Mouse (Mus musculus): ENCODE measurements around the gene Rtn4rl1. TPM values are rescaled to one million over a fixed set of nuclear protein-coding genes. Genes with fewer than 3 reads are reported as not detected.
A peak's percentile ranks its signal among the peaks of the same experiment; 100 is the strongest.

Rtn4rl1 gene
- polyA plus RNA-seq, 1 experiment from 2014 or later = 16.5 TPM

DNA sequence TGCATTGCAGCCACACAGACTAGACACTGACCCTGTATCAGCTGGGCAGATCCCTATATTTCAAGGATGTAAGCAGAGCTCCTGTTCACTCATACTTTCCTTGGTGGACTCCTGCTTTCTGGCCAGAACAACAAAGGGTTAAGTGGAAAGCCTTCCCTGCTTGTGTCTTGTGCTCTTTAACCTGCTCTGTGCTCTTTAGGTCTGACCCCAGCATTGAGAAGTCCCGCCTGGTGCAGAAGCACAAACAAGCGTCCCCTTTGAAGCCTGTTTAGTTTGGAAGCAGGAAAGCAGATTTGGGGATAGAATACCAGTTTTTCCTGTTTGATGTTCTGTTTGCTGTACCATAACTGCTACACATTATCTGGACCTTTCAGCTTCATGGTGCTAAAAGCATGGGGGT, 35.7 kb upstream of the Rtn4rl1 start:
- Histone ChIP-seq H3K36me3 (peaks cover 54% of the 10 kb centered on the region), H3K4me1 (replicated peaks) (peaks cover 29% of the 10 kb centered on the region), H3K9ac (0 out of 2 replicates have a peak overlapping the region, but pooled peaks have one; percentile 3), H3K27me3 (peaks cover 7% of the 10 kb centered on the region), H3K4me3 (no peak overlapping the region), H3K9me3 (no peaks in the 10 kb centered on the region), H3K4me2 (no peak overlapping the region), H3K27ac (replicated peaks) (peak overlapping the region; percentile 29; the same call in 1 of the 2 replicates)
- ATAC-seq (ENCODE audit: low read depth) = no peak
- WGBS = 58% methylated on average over 2 of the region's 2 CpGs

DNA sequence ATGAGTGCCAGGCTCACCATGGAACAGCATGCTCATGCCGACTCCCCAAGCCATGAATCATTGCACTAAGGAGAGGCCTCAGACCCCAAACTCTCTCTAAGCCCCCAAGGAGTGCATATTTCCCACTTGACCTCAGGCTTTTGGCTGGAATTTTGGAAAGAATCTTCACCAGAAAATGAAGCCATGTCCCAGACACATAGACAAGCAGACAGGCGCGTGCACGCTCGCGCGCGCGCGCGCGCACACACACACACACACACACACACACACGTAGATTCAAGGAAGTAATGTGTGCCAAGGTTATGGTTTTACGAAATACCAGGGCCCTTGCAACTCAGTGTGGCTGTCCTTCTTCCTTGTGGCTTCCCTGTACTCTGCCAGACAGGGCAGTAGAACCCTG, 35.2 kb upstream of the Rtn4rl1 start:
- ATAC-seq (ENCODE audit: low read depth) = no peak
- H3K27me3 ChIP-seq = peaks cover 13% of the 10 kb centered on the region
- H3K4me1 ChIP-seq (replicated peaks) = peaks cover 29% of the 10 kb centered on the region
- H3K9me3 ChIP-seq = no peaks in the 10 kb centered on the region
- WGBS = 91% methylated on average over 14 of the region's 14 CpGs
- H3K9ac ChIP-seq = no peak overlapping the region
- no peak overlapping the region for H3K4me2 ChIP-seq
- H3K4me3 ChIP-seq = no peak overlapping the region
- 0 out of 2 replicates have a peak overlapping the region, but pooled peaks have one; percentile 29 for H3K27ac ChIP-seq (replicated peaks)
- H3K36me3 ChIP-seq = peaks cover 59% of the 10 kb centered on the region

- ATAC-seq (ENCODE audit: low read depth) = no peak
- Histone ChIP-seq H3K36me3 (peaks cover 66% of the 10 kb centered on the region), H3K27ac (replicated peaks) (no peak overlapping the region), H3K4me2 (no peak overlapping the region), H3K27me3 (peaks cover 24% of the 10 kb centered on the region), H3K4me1 (replicated peaks) (peaks cover 28% of the 10 kb centered on the region), H3K4me3 (no peak overlapping the region), H3K9ac (no peak overlapping the region), H3K9me3 (no peaks in the 10 kb centered on the region)
- WGBS = 55% methylated on average over 2 of the region's 2 CpGs
Measured at GRCm38 (mm10) chr11:75159564-75159963, 34.0 kb upstream of the Rtn4rl1 start.

DNA sequence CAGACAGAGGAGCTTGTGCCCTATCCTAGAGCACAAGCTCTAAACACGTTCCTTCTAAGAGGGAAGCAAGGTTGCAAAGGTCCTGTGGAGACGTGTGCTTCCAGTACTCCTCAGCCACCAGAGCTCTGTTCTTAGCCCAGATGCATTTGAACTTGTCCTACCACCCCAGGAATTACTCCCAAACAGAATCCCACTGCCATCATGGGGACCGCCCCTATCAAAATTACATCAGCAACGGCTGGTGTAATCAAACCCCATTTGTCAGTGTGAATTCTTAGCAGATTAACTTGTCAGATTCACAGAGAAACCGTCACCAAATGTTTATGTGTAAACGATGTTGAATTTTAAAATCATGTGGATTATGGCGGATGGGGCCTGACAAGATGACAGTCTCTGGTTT, 32.6 kb upstream of the Rtn4rl1 start:
- Histone ChIP-seq H3K27ac (replicated peaks) (no peak overlapping the region; the same call in 1 of the 2 replicates), H3K27me3 (peaks cover 38% of the 10 kb centered on the region), H3K9me3 (no peaks in the 10 kb centered on the region), H3K4me2 (no peak overlapping the region), H3K4me3 (no peak overlapping the region), H3K36me3 (peaks cover 66% of the 10 kb centered on the region), H3K9ac (no peak overlapping the region), H3K4me1 (replicated peaks) (peaks cover 37% of the 10 kb centered on the region)
- no peak for ATAC-seq (ENCODE audit: low read depth)
- WGBS = 86% methylated on average over 7 of the region's 7 CpGs

DNA sequence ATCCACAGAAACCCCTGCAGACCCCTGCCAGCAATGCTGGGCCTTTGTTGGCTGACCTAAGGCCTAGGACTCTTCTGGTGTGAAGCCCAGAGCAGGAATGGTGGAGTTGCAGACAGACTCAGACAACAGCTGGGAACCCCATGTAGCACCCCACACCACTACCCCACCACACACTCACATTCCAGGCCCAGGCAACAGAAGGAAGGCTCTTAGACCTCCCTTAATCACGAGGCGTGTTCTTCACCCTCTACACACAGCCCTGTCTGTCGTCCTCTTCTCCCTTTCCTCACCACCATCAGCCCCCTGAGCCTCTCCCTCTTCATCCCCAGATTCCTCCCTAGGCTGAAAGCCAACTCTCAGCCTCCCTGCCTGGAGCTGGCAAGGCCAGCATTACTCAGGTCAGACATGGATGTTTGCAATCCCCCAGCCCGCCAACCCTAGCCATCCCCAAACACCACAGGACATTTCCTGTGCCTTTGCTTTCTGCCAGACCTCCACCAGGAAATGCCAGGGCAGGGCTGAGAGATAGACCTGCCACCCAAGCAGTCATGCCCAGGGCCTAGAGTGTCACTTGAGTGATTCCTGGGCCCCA, 32.1 kb upstream of the Rtn4rl1 start:
- H3K9me3 ChIP-seq = no peaks in the 10 kb centered on the region
- H3K27me3 ChIP-seq = peaks cover 43% of the 10 kb centered on the region
- no peak overlapping the region for H3K4me3 ChIP-seq
- peaks cover 65% of the 10 kb centered on the region for H3K36me3 ChIP-seq
- no peak for ATAC-seq (ENCODE audit: low read depth)
- peaks cover 37% of the 10 kb centered on the region for H3K4me1 ChIP-seq (replicated peaks)
- WGBS = 76% methylated on average over 4 of the region's 4 CpGs
- H3K27ac ChIP-seq (replicated peaks) = 0 out of 2 replicates have a peak overlapping the region, but pooled peaks have one; percentile 5
- no peak overlapping the region for H3K9ac ChIP-seq
- no peak overlapping the region for H3K4me2 ChIP-seq

- Histone ChIP-seq H3K27me3 (peaks cover 55% of the 10 kb centered on the region), H3K4me3 (no peak overlapping the region), H3K36me3 (peaks cover 55% of the 10 kb centered on the region), H3K27ac (replicated peaks) (no peak overlapping the region), H3K9ac (no peak overlapping the region), H3K9me3 (no peaks in the 10 kb centered on the region), H3K4me1 (replicated peaks) (peaks cover 37% of the 10 kb centered on the region), H3K4me2 (no peak overlapping the region)
- WGBS = 92% methylated on average over 12 of the region's 12 CpGs
- ATAC-seq (ENCODE audit: low read depth) = no peak
Measured at GRCm38 (mm10) chr11:75162591-75163080, 30.9 kb upstream of the Rtn4rl1 start.

DNA sequence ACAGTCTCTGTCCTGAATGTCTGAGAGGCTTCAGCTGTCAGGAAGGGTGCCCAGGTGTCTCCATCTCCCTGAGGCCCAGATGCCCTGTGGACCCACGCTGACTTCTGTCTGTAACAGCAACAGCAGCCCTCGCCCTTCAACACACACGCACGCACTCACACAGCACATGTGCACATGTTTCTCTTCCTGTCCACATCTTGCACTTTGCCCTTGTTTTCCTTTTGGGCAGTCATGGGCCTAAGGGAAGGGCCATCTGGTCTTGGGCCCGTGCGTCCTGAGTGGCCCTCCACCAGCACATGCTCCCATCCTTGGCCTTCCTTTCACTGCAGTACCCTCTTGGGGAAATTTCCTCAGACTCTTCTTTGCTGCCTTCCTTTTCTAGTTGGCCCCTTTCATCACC, 30.2 kb upstream of the Rtn4rl1 start:
- Histone ChIP-seq H3K4me2 (no peak overlapping the region), H3K9ac (no peak overlapping the region), H3K4me3 (no peak overlapping the region), H3K36me3 (peaks cover 55% of the 10 kb centered on the region), H3K27me3 (peaks cover 62% of the 10 kb centered on the region), H3K27ac (replicated peaks) (no peak overlapping the region), H3K4me1 (replicated peaks) (peaks cover 43% of the 10 kb centered on the region), H3K9me3 (no peaks in the 10 kb centered on the region)
- no peak for ATAC-seq (ENCODE audit: low read depth)
- 82% methylated on average over 6 of the region's 6 CpGs for WGBS

GRCm38 (mm10) chr11:75164051-75164450, 29.5 kb upstream of the Rtn4rl1 start:
- Histone ChIP-seq H3K36me3 (peaks cover 51% of the 10 kb centered on the region), H3K4me1 (replicated peaks) (peaks cover 50% of the 10 kb centered on the region), H3K4me2 (no peak overlapping the region), H3K9ac (0 out of 2 replicates have a peak overlapping the region, but pooled peaks have one; percentile 49), H3K4me3 (no peak overlapping the region), H3K9me3 (no peaks in the 10 kb centered on the region), H3K27me3 (peaks cover 69% of the 10 kb centered on the region), H3K27ac (replicated peaks) (no peak overlapping the region)
- WGBS = 71% methylated on average over 2 of the region's 2 CpGs
- no peak for ATAC-seq (ENCODE audit: low read depth)

- H3K4me1 ChIP-seq (replicated peaks) = peaks cover 57% of the 10 kb centered on the region
- peak overlapping the region; percentile 50 for H3K4me3 ChIP-seq
- peak overlapping the region; percentile 91 for H3K4me2 ChIP-seq
- no peaks in the 10 kb centered on the region for H3K9me3 ChIP-seq
- peak overlapping the region; percentile 49 for H3K9ac ChIP-seq
- H3K36me3 ChIP-seq = peaks cover 44% of the 10 kb centered on the region
- ATAC-seq (ENCODE audit: low read depth) = no peak
- WGBS = 11% methylated on average over 15 of the region's 15 CpGs
- peaks cover 76% of the 10 kb centered on the region for H3K27me3 ChIP-seq
- H3K27ac ChIP-seq (replicated peaks) = no peak overlapping the region
Measured at GRCm38 (mm10) chr11:75164750-75165149, 28.8 kb upstream of the Rtn4rl1 start.

DNA sequence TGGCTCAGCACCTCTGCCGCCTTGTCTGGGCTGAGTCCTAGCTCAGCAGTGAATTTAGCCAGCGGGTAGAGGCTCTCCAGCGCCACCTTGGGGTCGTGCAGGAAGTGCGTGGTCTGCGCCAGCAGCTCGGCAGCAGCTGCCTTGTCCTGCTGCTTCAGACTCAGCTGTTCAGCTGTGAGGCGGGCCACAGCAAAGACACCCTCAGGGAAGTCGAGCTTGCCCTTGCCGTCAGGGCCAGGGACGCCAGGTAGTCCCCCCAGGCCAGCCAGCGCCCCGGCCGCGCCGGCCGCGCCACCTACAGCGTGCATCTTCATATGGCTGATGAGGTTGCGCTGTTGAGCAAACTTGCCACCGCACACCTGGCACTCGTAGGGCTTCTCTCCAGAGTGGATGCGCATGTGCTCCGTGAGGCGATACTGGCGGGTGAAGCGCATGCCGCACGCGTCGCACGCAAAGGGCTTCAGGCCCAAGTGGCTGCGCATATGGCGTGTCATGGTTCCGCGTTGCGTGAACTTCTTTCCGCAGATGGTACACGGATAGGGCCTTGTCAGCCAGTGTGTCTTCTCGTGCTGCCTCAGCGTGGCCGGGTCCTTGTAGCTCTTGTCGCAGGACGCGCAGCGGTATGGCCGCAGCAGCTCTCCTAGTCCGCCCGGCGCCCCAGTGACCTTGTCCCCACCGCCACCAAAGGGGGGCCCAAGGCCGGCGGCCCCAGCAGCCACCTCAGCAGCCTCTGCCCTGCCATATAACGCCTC, 28.0 kb upstream of the Rtn4rl1 start:
- 5% methylated on average over 54 of the region's 54 CpGs for WGBS
- no peaks in the 10 kb centered on the region for H3K9me3 ChIP-seq
- H3K4me2 ChIP-seq = peak overlapping the region; percentile 91
- peaks cover 77% of the 10 kb centered on the region for H3K27me3 ChIP-seq
- peaks cover 35% of the 10 kb centered on the region for H3K36me3 ChIP-seq
- peaks cover 66% of the 10 kb centered on the region for H3K4me1 ChIP-seq (replicated peaks)
- ATAC-seq (ENCODE audit: low read depth) = no peak
- H3K9ac ChIP-seq = peak overlapping the region; percentile 75
- peak overlapping the region; percentile 3; the same call in 1 of the 2 replicates for H3K27ac ChIP-seq (replicated peaks)
- peak overlapping the region; percentile 50 for H3K4me3 ChIP-seq

DNA sequence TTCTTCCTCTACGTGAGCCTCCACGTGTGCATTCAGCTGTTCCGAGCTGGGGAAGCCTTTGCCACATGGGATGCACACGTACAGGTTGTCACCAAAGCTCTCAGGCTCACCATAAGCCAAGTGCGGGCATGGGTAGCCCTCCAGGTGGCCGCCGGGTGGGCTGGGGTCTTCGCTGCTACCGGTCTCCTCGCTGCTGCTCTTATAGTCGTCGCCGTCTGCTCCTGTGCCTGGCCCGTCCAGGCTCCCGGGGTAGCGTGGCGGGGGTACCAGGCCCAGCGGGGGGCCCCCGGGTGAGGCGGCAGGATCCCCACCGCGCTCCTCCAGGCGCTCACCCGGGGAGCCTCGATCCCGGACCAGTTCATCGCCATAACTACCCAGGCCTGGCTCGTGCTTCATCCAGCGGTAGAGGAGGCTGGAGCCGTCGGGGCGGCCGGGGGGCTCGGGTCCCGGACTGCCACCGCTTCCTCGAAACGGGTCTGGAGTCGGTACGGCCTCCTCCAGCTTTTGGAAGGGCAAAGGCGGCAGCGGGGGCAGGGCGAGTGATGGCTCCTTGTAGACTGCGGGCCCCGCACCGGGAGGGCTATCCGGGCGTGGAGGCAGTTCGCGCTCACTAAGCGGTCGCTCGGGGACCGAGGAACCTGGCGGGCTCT, 27.3 kb upstream of the Rtn4rl1 start:
- peaks cover 84% of the 10 kb centered on the region for H3K27me3 ChIP-seq
- peak overlapping the region; percentile 91 for H3K4me2 ChIP-seq
- peak overlapping the region; percentile 75 for H3K9ac ChIP-seq
- no peaks in the 10 kb centered on the region for H3K9me3 ChIP-seq
- peaks cover 28% of the 10 kb centered on the region for H3K36me3 ChIP-seq
- peaks cover 71% of the 10 kb centered on the region for H3K4me1 ChIP-seq (replicated peaks)
- no peak for ATAC-seq (ENCODE audit: low read depth)
- H3K4me3 ChIP-seq = peak overlapping the region; percentile 50
- 7% methylated on average over 54 of the region's 55 CpGs for WGBS
- peak overlapping the region; percentile 3; the same call in 1 of the 2 replicates for H3K27ac ChIP-seq (replicated peaks)

Data from neural tube, embryonic 13.5 days (tissue).